Mouse (Mus musculus): ENCODE measurements around the gene Arid5b. TPM values are rescaled to one million over a fixed set of nuclear protein-coding genes. Genes with fewer than 3 reads are reported as not detected.

The Arid5b gene
- polyA plus RNA-seq, 1 experiment from 2014 or later: 27.5 TPM

GRCm38 (mm10) chr10:68248281-68249015 lies 30.1 kb downstream of the Arid5b start:
- no peaks in the 10 kb centered on the region for H3K9me3 ChIP-seq (replicated peaks; ENCODE audit: control insufficient read depth, low read length)
- H3K27me3 ChIP-seq (ENCODE audit: control insufficient read depth, insufficient read depth, low read length): no peaks in the 10 kb centered on the region
- no peak overlapping the region for H3K4me2 ChIP-seq (ENCODE audit: low read depth, low read length)
- DNase-seq (ENCODE audit: low spot score) (no peak), ATAC-seq (replicated peaks; ENCODE audit: insufficient number of reproducible peaks, low FRiP score, low TSS enrichment, low read depth) (no peak)
- H3K27ac ChIP-seq (replicated peaks; ENCODE audit: low read depth, low read length): no peak overlapping the region
- H3K4me1 ChIP-seq (ENCODE audit: control insufficient read depth, insufficient read depth, low read length): no peaks in the 10 kb centered on the region
- no peaks in the 10 kb centered on the region for H3K36me3 ChIP-seq (replicated peaks; ENCODE audit: control insufficient read depth, insufficient read depth, low read depth, low read length)
- no peak overlapping the region for H3K4me3 ChIP-seq (ENCODE audit: low read depth, low read length)
- no peak overlapping the region for H3K9ac ChIP-seq (replicated peaks; ENCODE audit: low read length)
- WGBS: 63% methylated on average over 9 of the region's 9 CpGs

GRCm38 (mm10) chr10:68247490-68248280 lies 30.9 kb downstream of the Arid5b start:
- DNase-seq (ENCODE audit: low spot score) (no peak), ATAC-seq (replicated peaks; ENCODE audit: insufficient number of reproducible peaks, low FRiP score, low TSS enrichment, low read depth) (no peak)
- Histone ChIP-seq H3K9me3 (replicated peaks; ENCODE audit: control insufficient read depth, low read length) (no peaks in the 10 kb centered on the region), H3K9ac (replicated peaks; ENCODE audit: low read length) (no peak overlapping the region), H3K4me3 (ENCODE audit: low read depth, low read length) (no peak overlapping the region), H3K4me2 (ENCODE audit: low read depth, low read length) (no peak overlapping the region), H3K27me3 (ENCODE audit: control insufficient read depth, insufficient read depth, low read length) (no peaks in the 10 kb centered on the region), H3K36me3 (replicated peaks; ENCODE audit: control insufficient read depth, insufficient read depth, low read depth, low read length) (no peaks in the 10 kb centered on the region), H3K4me1 (ENCODE audit: control insufficient read depth, insufficient read depth, low read length) (no peaks in the 10 kb centered on the region), H3K27ac (replicated peaks; ENCODE audit: low read depth, low read length) (no peak overlapping the region)
- whole genome bisulfite sequencing: 74% methylated on average over 4 of the region's 4 CpGs

DNA sequence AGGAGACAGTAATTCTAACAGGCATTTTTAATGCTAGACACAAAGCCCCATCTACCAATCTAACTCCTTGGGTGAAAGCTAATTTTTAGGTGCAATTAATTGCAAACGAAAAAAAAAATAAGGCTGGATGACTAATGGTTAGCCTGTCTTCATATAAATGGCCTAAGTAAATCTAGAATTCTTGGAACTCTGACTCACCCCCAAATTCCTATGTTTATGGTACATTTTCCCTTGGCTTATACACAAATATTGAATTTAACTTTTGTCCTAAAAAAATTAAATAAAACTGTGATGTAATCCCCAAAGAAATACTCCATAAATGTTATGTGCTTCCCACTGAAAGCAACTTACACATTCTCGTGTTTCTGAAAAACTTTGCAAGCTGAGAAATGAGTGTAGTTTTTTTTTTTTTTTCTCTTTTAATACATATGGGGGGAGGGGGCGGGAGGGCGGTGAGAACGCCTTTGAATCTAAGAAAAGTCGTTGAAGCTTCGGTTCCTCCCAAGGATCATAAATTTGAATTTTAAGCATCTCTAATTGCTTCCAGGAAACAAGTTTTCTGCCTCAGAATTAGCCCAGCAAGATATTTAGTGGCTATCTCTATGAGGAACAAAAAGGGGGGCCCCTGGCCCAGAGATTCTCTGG lies 31.8 kb downstream of the Arid5b start:
- ATAC-seq (replicated peaks; ENCODE audit: insufficient number of reproducible peaks, low FRiP score, low TSS enrichment, low read depth): no peak
- no peak overlapping the region for H3K27ac ChIP-seq (replicated peaks; ENCODE audit: low read depth, low read length)
- H3K9ac ChIP-seq (replicated peaks; ENCODE audit: low read length): no peak overlapping the region
- H3K36me3 ChIP-seq (replicated peaks; ENCODE audit: control insufficient read depth, insufficient read depth, low read depth, low read length): peaks cover 2% of the 10 kb centered on the region; the same call in 1 of the 2 replicates
- H3K4me2 ChIP-seq (ENCODE audit: low read depth, low read length): no peak overlapping the region
- H3K4me1 ChIP-seq (ENCODE audit: control insufficient read depth, insufficient read depth, low read length): no peaks in the 10 kb centered on the region
- no peak for DNase-seq (ENCODE audit: low spot score)
- no peaks in the 10 kb centered on the region for H3K27me3 ChIP-seq (ENCODE audit: control insufficient read depth, insufficient read depth, low read length)
- WGBS: 75% methylated on average over 7 of the region's 7 CpGs
- no peaks in the 10 kb centered on the region for H3K9me3 ChIP-seq (replicated peaks; ENCODE audit: control insufficient read depth, low read length)
- H3K4me3 ChIP-seq (ENCODE audit: low read depth, low read length): no peak overlapping the region

DNA sequence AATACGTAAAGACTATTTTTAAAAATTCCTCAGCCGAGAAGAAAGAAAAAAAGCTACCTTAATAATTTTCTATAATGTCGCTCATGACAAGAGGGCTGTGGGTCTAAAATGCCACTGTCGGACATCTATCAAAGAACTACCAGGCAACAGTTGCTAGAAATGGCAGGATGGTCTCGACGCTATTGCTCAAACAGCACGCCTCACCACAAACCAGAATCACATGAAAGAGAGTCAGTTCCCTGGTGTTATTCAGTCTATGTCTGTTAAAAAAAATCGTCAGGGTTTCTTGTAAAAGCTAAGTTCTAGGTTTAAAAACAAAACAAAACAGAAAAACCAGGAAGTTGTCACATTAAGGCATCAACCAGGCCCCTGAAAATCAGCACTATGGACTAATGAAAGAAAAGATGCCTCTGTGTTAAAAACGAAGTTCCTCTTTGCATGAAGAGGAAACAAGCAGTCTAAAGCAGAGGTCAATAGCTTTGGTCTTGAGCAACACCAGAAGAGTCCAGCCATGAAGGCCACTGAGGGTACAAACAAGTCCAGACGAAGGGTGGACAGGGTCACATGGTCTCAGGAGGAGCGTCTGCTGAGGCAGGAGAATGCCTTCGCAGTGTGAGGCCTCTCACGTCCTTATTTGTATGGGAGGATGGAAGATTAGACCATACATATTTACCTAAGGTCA lies 37.6 kb downstream of the Arid5b start:
- WGBS: 84% methylated on average over 13 of the region's 13 CpGs
- no peak for ATAC-seq (replicated peaks; ENCODE audit: insufficient number of reproducible peaks, low FRiP score, low TSS enrichment, low read depth)
- H3K9ac ChIP-seq (replicated peaks; ENCODE audit: low read length): no peak overlapping the region
- DNase-seq (ENCODE audit: low spot score): no peak
- H3K36me3 ChIP-seq (replicated peaks; ENCODE audit: control insufficient read depth, insufficient read depth, low read depth, low read length): peaks cover 2% of the 10 kb centered on the region
- no peak overlapping the region for H3K27ac ChIP-seq (replicated peaks; ENCODE audit: low read depth, low read length)
- no peaks in the 10 kb centered on the region for H3K27me3 ChIP-seq (ENCODE audit: control insufficient read depth, insufficient read depth, low read length)
- no peak overlapping the region for H3K4me2 ChIP-seq (ENCODE audit: low read depth, low read length)
- H3K4me1 ChIP-seq (ENCODE audit: control insufficient read depth, insufficient read depth, low read length): no peaks in the 10 kb centered on the region
- no peaks in the 10 kb centered on the region for H3K9me3 ChIP-seq (replicated peaks; ENCODE audit: control insufficient read depth, low read length)
- H3K4me3 ChIP-seq (ENCODE audit: low read depth, low read length): no peak overlapping the region

DNA sequence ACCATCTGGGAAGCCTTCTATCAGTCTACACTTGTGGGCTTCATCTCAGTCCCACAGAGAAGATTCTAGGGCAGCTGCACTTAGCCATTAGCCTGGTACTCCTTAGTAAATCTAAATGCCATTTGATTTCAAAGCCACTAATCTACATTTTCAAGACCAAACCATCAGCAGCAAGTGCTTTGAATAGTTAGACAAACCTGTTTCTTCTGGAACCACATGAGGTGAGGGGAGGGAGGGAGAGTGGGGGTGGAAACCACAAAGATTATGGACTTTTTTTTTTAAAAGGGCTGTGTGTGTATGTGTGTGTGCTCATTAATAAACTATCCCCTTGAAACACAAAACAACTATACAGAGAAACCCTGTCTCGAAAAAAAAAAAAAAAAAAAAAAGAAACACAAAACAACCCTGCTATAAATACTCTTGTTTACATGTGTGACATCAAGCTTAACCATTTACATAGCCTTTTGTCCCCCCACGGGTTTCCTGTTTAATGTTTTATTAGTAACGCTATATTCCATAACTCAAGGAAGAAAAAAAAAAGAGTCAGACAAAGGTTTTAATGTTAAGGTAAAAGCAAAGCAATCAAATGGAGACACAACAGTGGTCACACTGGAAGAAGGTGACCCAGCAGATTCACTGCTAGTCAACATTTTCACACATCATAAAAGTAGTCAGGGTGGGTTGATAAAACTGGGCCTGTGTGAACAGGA lies 38.3 kb downstream of the Arid5b start:
- ATAC-seq (replicated peaks; ENCODE audit: insufficient number of reproducible peaks, low FRiP score, low TSS enrichment, low read depth) (no peak), DNase-seq (ENCODE audit: low spot score) (no peak)
- H3K4me1 ChIP-seq (ENCODE audit: control insufficient read depth, insufficient read depth, low read length): no peaks in the 10 kb centered on the region
- no peaks in the 10 kb centered on the region for H3K9me3 ChIP-seq (replicated peaks; ENCODE audit: control insufficient read depth, low read length)
- H3K4me3 ChIP-seq (ENCODE audit: low read depth, low read length): no peak overlapping the region
- no peak overlapping the region for H3K4me2 ChIP-seq (ENCODE audit: low read depth, low read length)
- peaks cover 2% of the 10 kb centered on the region for H3K36me3 ChIP-seq (replicated peaks; ENCODE audit: control insufficient read depth, insufficient read depth, low read depth, low read length)
- H3K9ac ChIP-seq (replicated peaks; ENCODE audit: low read length): no peak overlapping the region
- 83% methylated on average over 3 of the region's 3 CpGs for WGBS
- no peak overlapping the region for H3K27ac ChIP-seq (replicated peaks; ENCODE audit: low read depth, low read length)
- no peaks in the 10 kb centered on the region for H3K27me3 ChIP-seq (ENCODE audit: control insufficient read depth, insufficient read depth, low read length)

DNA sequence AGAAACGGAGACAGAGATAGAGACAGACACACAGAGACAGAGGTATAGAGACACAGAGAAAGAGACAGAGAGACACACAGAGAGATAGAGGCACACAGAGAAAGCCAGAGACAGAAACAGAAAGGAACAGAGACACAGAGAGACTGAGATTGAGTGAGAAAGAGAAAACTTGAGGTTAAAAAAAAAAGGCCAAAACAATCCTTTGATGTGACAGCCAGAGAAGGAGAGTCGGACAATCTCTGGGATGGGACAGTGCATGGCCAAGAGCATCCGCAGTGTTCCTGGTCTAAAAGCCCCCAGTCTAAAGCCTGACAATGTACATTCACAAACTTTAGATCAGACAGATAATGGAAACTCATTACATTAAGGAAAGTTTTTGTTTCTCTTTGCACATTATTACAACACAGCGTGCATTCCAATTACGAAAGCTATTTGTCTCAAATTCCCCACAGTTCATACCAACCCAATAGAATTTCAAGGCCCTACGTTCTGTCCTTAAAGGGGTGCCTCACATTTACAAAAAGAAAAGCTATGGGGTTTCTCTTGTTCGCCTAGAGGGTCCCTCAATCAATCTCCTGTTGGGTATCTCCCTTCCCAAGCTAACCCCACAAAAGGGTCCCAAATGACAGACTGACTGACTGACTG lies 39.0 kb downstream of the Arid5b start:
- DNase-seq (ENCODE audit: low spot score): no peak
- 83% methylated on average over 7 of the region's 7 CpGs for WGBS
- no peaks in the 10 kb centered on the region for H3K27me3 ChIP-seq (ENCODE audit: control insufficient read depth, insufficient read depth, low read length)
- H3K4me3 ChIP-seq (ENCODE audit: low read depth, low read length): no peak overlapping the region
- peaks cover 2% of the 10 kb centered on the region for H3K36me3 ChIP-seq (replicated peaks; ENCODE audit: control insufficient read depth, insufficient read depth, low read depth, low read length)
- H3K9me3 ChIP-seq (replicated peaks; ENCODE audit: control insufficient read depth, low read length): no peaks in the 10 kb centered on the region
- no peak overlapping the region for H3K4me2 ChIP-seq (ENCODE audit: low read depth, low read length)
- H3K4me1 ChIP-seq (ENCODE audit: control insufficient read depth, insufficient read depth, low read length): no peaks in the 10 kb centered on the region
- H3K9ac ChIP-seq (replicated peaks; ENCODE audit: low read length): no peak overlapping the region
- H3K27ac ChIP-seq (replicated peaks; ENCODE audit: low read depth, low read length): no peak overlapping the region
- no peak for ATAC-seq (replicated peaks; ENCODE audit: insufficient number of reproducible peaks, low FRiP score, low TSS enrichment, low read depth)

DNA sequence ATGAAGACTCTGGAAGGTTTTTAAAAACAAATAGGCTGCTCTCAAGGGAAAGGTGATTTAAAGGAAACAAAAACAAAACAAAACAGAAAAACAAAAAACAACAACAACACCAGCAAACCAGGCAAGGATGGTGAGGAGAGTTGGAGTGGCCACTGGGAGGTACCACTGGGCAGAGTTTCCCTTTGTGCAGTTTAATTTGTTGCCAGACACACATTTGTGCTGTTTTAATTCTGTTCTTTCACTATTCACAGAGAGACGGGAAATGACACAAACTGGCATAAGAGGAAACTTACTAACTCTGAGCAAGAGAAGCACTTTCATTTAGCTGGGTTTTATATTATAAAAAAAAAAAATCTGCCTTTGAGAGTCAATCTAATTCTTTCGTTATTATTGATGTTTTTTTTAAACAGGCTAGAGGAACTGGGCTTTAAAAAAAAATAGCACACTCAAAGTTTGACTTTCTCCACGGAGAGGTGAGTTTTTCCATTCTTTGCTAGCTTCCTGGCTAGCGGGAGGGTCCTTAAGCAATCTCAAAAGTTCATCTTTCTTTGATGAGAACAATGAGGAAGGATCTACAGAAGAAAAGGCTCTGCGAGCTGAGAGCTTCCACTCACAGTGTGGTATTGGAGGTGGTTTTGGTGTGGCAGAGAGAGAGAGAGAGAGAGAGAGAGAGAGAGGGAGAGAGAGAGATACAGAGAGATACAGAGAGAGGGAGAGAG lies 39.7 kb downstream of the Arid5b start:
- H3K4me1 ChIP-seq (ENCODE audit: control insufficient read depth, insufficient read depth, low read length): no peaks in the 10 kb centered on the region
- H3K4me3 ChIP-seq (ENCODE audit: low read depth, low read length): no peak overlapping the region
- ATAC-seq (replicated peaks; ENCODE audit: insufficient number of reproducible peaks, low FRiP score, low TSS enrichment, low read depth): no peak
- H3K9ac ChIP-seq (replicated peaks; ENCODE audit: low read length): no peak overlapping the region
- no peak for DNase-seq (ENCODE audit: low spot score)
- peaks cover 2% of the 10 kb centered on the region for H3K36me3 ChIP-seq (replicated peaks; ENCODE audit: control insufficient read depth, insufficient read depth, low read depth, low read length)
- no peaks in the 10 kb centered on the region for H3K27me3 ChIP-seq (ENCODE audit: control insufficient read depth, insufficient read depth, low read length)
- no peak overlapping the region for H3K27ac ChIP-seq (replicated peaks; ENCODE audit: low read depth, low read length)
- H3K4me2 ChIP-seq (ENCODE audit: low read depth, low read length): no peak overlapping the region
- no peaks in the 10 kb centered on the region for H3K9me3 ChIP-seq (replicated peaks; ENCODE audit: control insufficient read depth, low read length)
- WGBS: 61% methylated on average over 5 of the region's 5 CpGs

Data from embryonic facial prominence, embryonic 11.5 days (tissue).